Mouse (Mus musculus) neural tube, embryonic 14.5 days (tissue): Measurements from ENCODE around the gene Iqgap2. TPM values are rescaled to one million over a fixed set of nuclear protein-coding genes. Genes with fewer than 3 reads are reported as not detected.

Experiments used
- ATAC-seq: fragments of 200-750 bp; cut with Nextera tagmentation; 2 replicates; pipeline ENCODE4 v1.8.0; 2017; ENCODE audit warnings: low read depth, mild to moderate bottlenecking, moderate TSS enrichment, moderate library complexity
- H3K27ac ChIP-seq: fragments of 300-500 bp; sonication (generic); 2 replicates; pipeline ENCODE4 v1.5.1; 2014; ENCODE audit warnings: low read depth, mild to moderate bottlenecking, control low read depth, low read length, moderate library complexity, mixed read lengths
- H3K27me3 ChIP-seq: fragments of 300-500 bp; sonication (generic); 2 replicates; pipeline ENCODE4 v1.6.1; 2014; ENCODE audit warnings: low read length; ENCODE audit not compliant: control insufficient read depth, insufficient read depth
- H3K36me3 ChIP-seq: fragments of 300-500 bp; sonication (generic); 2 replicates; pipeline ENCODE4 v1.6.1; 2014; ENCODE audit warnings: low read length, mixed read lengths; ENCODE audit not compliant: control insufficient read depth, insufficient read depth
- H3K4me1 ChIP-seq: fragments of 300-500 bp; sonication (generic); 2 replicates; pipeline ENCODE4 v1.6.1; 2014; ENCODE audit warnings: low read length; ENCODE audit not compliant: control insufficient read depth, insufficient read depth
- H3K4me2 ChIP-seq: fragments of 300-500 bp; sonication (generic); 2 replicates; pipeline ENCODE4 v1.6.1; 2014; ENCODE audit warnings: mild to moderate bottlenecking, low read depth, low read length, control low read depth
- H3K4me3 ChIP-seq: fragments of 300-500 bp; sonication (generic); 2 replicates; pipeline ENCODE4 v1.5.1; 2014; ENCODE audit warnings: low read depth, low read length, control low read depth, mixed read lengths
- H3K9ac ChIP-seq: fragments of 300-500 bp; sonication (generic); replicated peaks from 2 replicates; pipeline ENCODE4 v1.6.1; 2014; ENCODE audit warnings: low read depth, mild to moderate bottlenecking, control low read depth, low read length, mixed read lengths
- H3K9me3 ChIP-seq: fragments of 300-500 bp; sonication (generic); 2 replicates; pipeline ENCODE4 v1.6.1; 2016; ENCODE audit warnings: low read length; ENCODE audit not compliant: control insufficient read depth
- WGBS: fragments of 180-500 bp; shearing (Covaris S2); extraction: QIAGEN DNeasy Blood & Tissue Kit; methylation state at CpG from one replicate; pipeline ENCODE4 v1.1.7; 2014; 5-methylcytosine and 5-hydroxymethylcytosine counted together
- polyA plus RNA-seq: library from polyadenylated mRNA; unstranded; fragments of >200 nt; fragmentation: Nextera tagmentation; extraction: Ambion mirVana; gene quantifications from 2 replicates; pipeline ENCODE4 v1.2.1, GENCODE M21; 2014

Gene Iqgap2
- polyA plus RNA-seq, 1 experiment from 2014 or later: 2.0 TPM

GRCm38 (mm10) chr13:95805469-95806166 lies 86.1 kb downstream of the Iqgap2 start:
- Histone ChIP-seq H3K27me3 (no peaks in the 10 kb centered on the region), H3K4me3 (no peak overlapping the region), H3K9ac (no peak overlapping the region), H3K27ac (no peak overlapping the region), H3K4me2 (no peak overlapping the region), H3K36me3 (no peaks in the 10 kb centered on the region), H3K9me3 (no peaks in the 10 kb centered on the region), H3K4me1 (0 out of 2 replicates have a peak, but pooled peaks cover 3% of the 10 kb centered on the region)
- 61% methylated on average over 13 of the region's 13 CpGs for WGBS
- no peak for ATAC-seq

DNA sequence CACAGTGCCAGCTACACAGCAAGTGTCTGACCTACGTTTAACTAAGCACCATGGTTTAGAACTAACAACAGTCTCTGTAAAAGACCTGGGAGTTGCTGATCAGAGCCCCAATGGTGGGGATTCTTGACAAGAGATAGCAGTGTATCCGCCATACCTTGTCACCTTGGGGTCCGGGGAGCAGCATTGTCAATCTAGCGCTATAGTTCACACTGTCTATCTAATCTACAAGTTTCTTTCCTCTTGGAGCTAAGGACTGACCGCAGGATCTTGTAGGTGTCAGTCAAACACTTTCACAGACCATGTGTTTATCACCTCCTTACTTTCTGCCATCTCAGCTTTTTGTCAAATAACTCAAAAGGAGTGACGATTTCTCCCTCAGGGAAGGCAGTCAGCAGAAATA lies 87.6 kb downstream of the Iqgap2 start:
- Histone ChIP-seq H3K4me2 (no peak overlapping the region), H3K4me3 (no peak overlapping the region), H3K9me3 (no peaks in the 10 kb centered on the region), H3K36me3 (no peaks in the 10 kb centered on the region), H3K4me1 (0 out of 2 replicates have a peak, but pooled peaks cover 3% of the 10 kb centered on the region), H3K27me3 (no peaks in the 10 kb centered on the region), H3K27ac (no peak overlapping the region), H3K9ac (no peak overlapping the region)
- ATAC-seq: no peak
- 86% methylated on average over 6 of the region's 6 CpGs for WGBS

GRCm38 (mm10) chr13:95800925-95801324 lies 90.8 kb downstream of the Iqgap2 start:
- Histone ChIP-seq H3K9ac (no peak overlapping the region), H3K27ac (no peak overlapping the region), H3K27me3 (no peaks in the 10 kb centered on the region), H3K4me1 (0 out of 2 replicates have a peak, but pooled peaks cover 3% of the 10 kb centered on the region), H3K36me3 (no peaks in the 10 kb centered on the region), H3K4me3 (no peak overlapping the region), H3K4me2 (no peak overlapping the region), H3K9me3 (no peaks in the 10 kb centered on the region)
- WGBS: 61% methylated on average over 9 of the region's 9 CpGs
- ATAC-seq: no peak

GRCm38 (mm10) chr13:95799322-95799721 lies 92.4 kb downstream of the Iqgap2 start:
- Histone ChIP-seq H3K27me3 (no peaks in the 10 kb centered on the region), H3K27ac (no peak overlapping the region), H3K9me3 (no peaks in the 10 kb centered on the region), H3K9ac (no peak overlapping the region), H3K36me3 (no peaks in the 10 kb centered on the region), H3K4me1 (0 out of 2 replicates have a peak, but pooled peaks cover 3% of the 10 kb centered on the region), H3K4me2 (no peak overlapping the region), H3K4me3 (no peak overlapping the region)
- 89% methylated on average over 4 of the region's 4 CpGs for WGBS
- no peak for ATAC-seq

GRCm38 (mm10) chr13:95798721-95799120 lies 93.0 kb downstream of the Iqgap2 start:
- ATAC-seq: no peak
- Histone ChIP-seq H3K9ac (no peak overlapping the region), H3K9me3 (no peaks in the 10 kb centered on the region), H3K4me3 (no peak overlapping the region), H3K36me3 (no peaks in the 10 kb centered on the region), H3K27ac (no peak overlapping the region), H3K4me1 (0 out of 2 replicates have a peak, but pooled peaks cover 3% of the 10 kb centered on the region), H3K4me2 (no peak overlapping the region), H3K27me3 (no peaks in the 10 kb centered on the region)
- WGBS: 70% methylated on average over 6 of the region's 6 CpGs

- Histone ChIP-seq H3K27me3 (no peaks in the 10 kb centered on the region), H3K27ac (no peak overlapping the region), H3K9ac (no peak overlapping the region), H3K9me3 (no peaks in the 10 kb centered on the region), H3K36me3 (no peaks in the 10 kb centered on the region), H3K4me2 (no peak overlapping the region), H3K4me3 (no peak overlapping the region), H3K4me1 (0 out of 2 replicates have a peak, but pooled peaks cover 3% of the 10 kb centered on the region)
- WGBS: 94% methylated on average over 2 of the region's 2 CpGs
- no peak for ATAC-seq
These were observed 94.2 kb downstream of the Iqgap2 start for GRCm38 (mm10) chr13:95797530-95797929.

DNA sequence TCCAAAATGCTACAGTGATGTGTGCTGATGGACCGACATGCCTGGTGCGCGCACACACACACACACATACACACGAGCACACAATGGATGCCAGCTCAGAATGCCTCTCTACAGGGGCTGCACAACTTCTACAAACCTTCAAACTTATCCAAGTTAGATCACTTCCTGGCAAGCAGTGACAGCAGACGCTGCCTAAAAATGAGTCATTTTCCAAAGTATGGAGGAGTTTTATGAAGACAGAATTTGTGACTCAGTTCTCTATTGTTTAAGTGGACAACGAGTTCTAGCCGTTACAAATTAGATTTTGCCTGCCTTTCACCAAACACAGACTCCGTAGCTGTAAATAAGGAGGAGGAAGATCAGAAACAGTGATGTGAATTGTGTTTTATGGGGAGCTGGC lies 97.4 kb downstream of the Iqgap2 start:
- Histone ChIP-seq H3K4me2 (no peak overlapping the region), H3K9ac (no peak overlapping the region), H3K9me3 (no peaks in the 10 kb centered on the region), H3K27ac (no peak overlapping the region), H3K27me3 (no peaks in the 10 kb centered on the region), H3K36me3 (no peaks in the 10 kb centered on the region), H3K4me3 (no peak overlapping the region), H3K4me1 (no peaks in the 10 kb centered on the region)
- WGBS: 52% methylated on average over 8 of the region's 8 CpGs
- ATAC-seq: no peak

DNA sequence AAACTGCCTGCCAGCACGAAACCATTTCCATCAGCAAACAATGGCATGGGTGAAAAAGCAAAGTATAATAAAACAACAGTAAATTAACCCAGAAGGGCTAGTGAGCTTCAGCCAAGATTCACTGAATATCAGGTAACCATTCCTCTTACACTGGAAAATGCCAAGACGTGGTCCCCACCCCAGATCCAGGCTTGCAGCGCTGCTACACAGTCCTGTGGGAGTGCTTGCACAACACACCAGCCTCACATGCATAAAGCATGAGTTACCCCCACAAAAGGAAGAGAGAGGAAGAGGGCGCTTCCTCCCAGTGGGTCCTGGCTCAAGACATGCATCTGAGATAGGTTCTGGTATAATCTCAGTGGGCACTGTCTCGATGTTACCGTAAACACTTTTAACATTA lies 100.8 kb downstream of the Iqgap2 start:
- WGBS: 65% methylated on average over 6 of the region's 6 CpGs
- H3K4me1 ChIP-seq: no peaks in the 10 kb centered on the region
- H3K27ac ChIP-seq: no peak overlapping the region
- no peak for ATAC-seq
- no peak overlapping the region for H3K9ac ChIP-seq
- no peak overlapping the region for H3K4me3 ChIP-seq
- H3K9me3 ChIP-seq: no peaks in the 10 kb centered on the region
- H3K27me3 ChIP-seq: no peaks in the 10 kb centered on the region
- H3K36me3 ChIP-seq: no peaks in the 10 kb centered on the region
- H3K4me2 ChIP-seq: no peak overlapping the region

GRCm38 (mm10) chr13:95788631-95789376 lies 102.9 kb downstream of the Iqgap2 start:
- Histone ChIP-seq H3K4me1 (no peaks in the 10 kb centered on the region), H3K27ac (no peak overlapping the region), H3K9me3 (no peaks in the 10 kb centered on the region), H3K4me3 (no peak overlapping the region), H3K27me3 (no peaks in the 10 kb centered on the region), H3K4me2 (no peak overlapping the region), H3K36me3 (no peaks in the 10 kb centered on the region), H3K9ac (no peak overlapping the region)
- 78% methylated on average over 10 of the region's 10 CpGs for WGBS
- no peak for ATAC-seq
